ENCODE assay signal across 8 mouse cellular contexts in genomic region chr19:5851481-5851971, GRCm38 (mm10). TPM values are rescaled to one million over a fixed set of nuclear protein-coding genes. Genes with fewer than 3 reads are reported as not detected.
DNase-seq lines count a peak whose midpoint lies in the region; ATAC-seq lines count a peak whose summit lies in the region.

No protein-coding gene starts in this region.

- no peak overlapping the region for H3K4me3 ChIP-seq in lung, embryonic 15.5 days
- H3K4me3 ChIP-seq in brown adipose tissue, adult 24 weeks (ENCODE audit: insufficient read depth, low read depth, low read length), result peak overlapping the region; percentile 14; the same call in 1 of the 2 replicates
- no peak overlapping the region; the same call in 1 of the 2 replicates for H3K4me3 ChIP-seq in hindbrain, embryonic 10.5 days

- DNase-seq in lung, postnatal 36 days, result no peak
- DNase-seq in hindbrain, embryonic 10.5 days (ENCODE audit: low spot score), result no peak
- peak; percentile 81 for DNase-seq in skeletal muscle tissue, adult 2 months (ENCODE audit: low read depth, low spot score)
- no peak for DNase-seq in ovary, postnatal 14 days (ENCODE audit: low spot score)
- DNase-seq in urinary bladder, postnatal 14 days (ENCODE audit: low spot score), result no peak
- no peak for DNase-seq in frontal cortex, postnatal 36 days (ENCODE audit: low spot score in 2 of 2)

- 59% methylated on average over 5 of the region's 5 CpGs for WGBS in lung, embryonic 15.5 days
- 74% methylated on average over 5 of the region's 5 CpGs for WGBS in hindbrain, embryonic 10.5 days

- peaks cover 48% of the 10 kb centered on the region for H3K4me1 ChIP-seq in lung, embryonic 15.5 days
- peaks cover 35% of the 10 kb centered on the region for H3K4me1 ChIP-seq in brown adipose tissue, adult 24 weeks (ENCODE audit: control insufficient read depth, insufficient read depth, insufficient read length, low read length)
- peaks cover 49% of the 10 kb centered on the region for H3K4me1 ChIP-seq in hindbrain, embryonic 10.5 days (replicated peaks)

- H3K36me3 ChIP-seq in lung, embryonic 15.5 days, result peaks cover 31% of the 10 kb centered on the region
- H3K36me3 ChIP-seq in hindbrain, embryonic 10.5 days, result peaks cover 49% of the 10 kb centered on the region

- ATAC-seq in lung, embryonic 15.5 days (ENCODE audit: borderline replicate concordance, extremely low read depth, low FRiP score, low TSS enrichment), result no peak

- peak overlapping the region; percentile 39 for H3K27ac ChIP-seq in lung, embryonic 15.5 days
- peak overlapping the region; percentile 67 for H3K27ac ChIP-seq in brown adipose tissue, adult 24 weeks (replicated peaks; ENCODE audit: low read depth, low read length)
- peak overlapping the region; percentile 51 for H3K27ac ChIP-seq in hindbrain, embryonic 10.5 days

- H3K9ac ChIP-seq in lung, embryonic 15.5 days, result 0 out of 2 replicates have a peak overlapping the region, but pooled peaks have one; percentile 10

- no peak overlapping the region; the same call in 1 of the 2 replicates for H3K4me2 ChIP-seq in lung, embryonic 15.5 days

- H3K27me3 ChIP-seq in lung, embryonic 15.5 days, result no peaks in the 10 kb centered on the region
- no peaks in the 10 kb centered on the region for H3K27me3 ChIP-seq in hindbrain, embryonic 10.5 days (ENCODE audit: insufficient read depth, poor library complexity, severe bottlenecking)

- no peaks in the 10 kb centered on the region for H3K9me3 ChIP-seq in lung, embryonic 15.5 days
- H3K9me3 ChIP-seq in hindbrain, embryonic 10.5 days, result no peaks in the 10 kb centered on the region

RNA-seq across cellular contexts. Expression of gene Frmd8, which starts 23.5 kb away (rescaled TPM):
- 50.7 and 53.0 TPM in 2 replicates for polyA plus RNA-seq in lung, embryonic 15.5 days (2015; fragmentation: Nextera tagmentation; extraction: Ambion mirVana)
- polyA plus RNA-seq in brown adipose tissue, adult 24 weeks (2012; ENCODE audit: insufficient read depth, insufficient read length, missing spikeins), result 6.6 and 7.0 TPM in 2 replicates
- 37.2 and 37.8 TPM in 2 replicates for polyA plus RNA-seq in hindbrain, embryonic 10.5 days (2016; fragmentation: Nextera tagmentation; extraction: Ambion mirVana)

RNA-seq across cellular contexts. Expression of gene Slc25a45, which starts 26.1 kb away (rescaled TPM):
- polyA plus RNA-seq in lung, embryonic 15.5 days (2015; fragmentation: Nextera tagmentation; extraction: Ambion mirVana), result 4.2 and 5.6 TPM in 2 replicates
- polyA plus RNA-seq in brown adipose tissue, adult 24 weeks (2012; ENCODE audit: insufficient read depth, insufficient read length, missing spikeins), result 2.3 and 2.4 TPM in 2 replicates
- polyA plus RNA-seq in hindbrain, embryonic 10.5 days (2016; fragmentation: Nextera tagmentation; extraction: Ambion mirVana), result 2.8 TPM in 2 replicates

RNA-seq across cellular contexts. Expression of gene Tigd3, which starts 42.4 kb away (rescaled TPM):
- polyA plus RNA-seq in lung, embryonic 15.5 days (2015; fragmentation: Nextera tagmentation; extraction: Ambion mirVana), result 3.2 and 3.6 TPM in 2 replicates
- polyA plus RNA-seq in brown adipose tissue, adult 24 weeks (2012; ENCODE audit: insufficient read depth, insufficient read length, missing spikeins), result not detected in 2 replicates
- polyA plus RNA-seq in hindbrain, embryonic 10.5 days (2016; fragmentation: Nextera tagmentation; extraction: Ambion mirVana), result 9.9 and 11.3 TPM in 2 replicates
